Mouse (Mus musculus) ES-Bruce4 (cell line): ENCODE measurements around the gene Cpa1.

Experiments
- CTCF ChIP-seq: IDR thresholded peaks from one replicate; pipeline ENCODE4 v1.8.1; 2011; ENCODE audit warnings: low read depth, low read length
- EP300 ChIP-seq: IDR thresholded peaks from 2 replicates; pipeline ENCODE4 v1.6.1; 2011; ENCODE audit warnings: low read depth, low read length; ENCODE audit not compliant: insufficient read depth
- POLR2A ChIP-seq: IDR thresholded peaks from one replicate; pipeline ENCODE4 v1.8.1; 2011; ENCODE audit warnings: low read length; ENCODE audit not compliant: insufficient read depth

GRCm38 (mm10) chr6:30657279-30657678 lies 18.3 kb downstream of the Cpa1 start:
- TF ChIP-seq POLR2A (no peak), CTCF (no peak), EP300 (no peak)
